In genomic region chr15:54335306-54335705, GRCm38 (mm10) we compare ENCODE assay signal across 25 mouse cellular contexts.
"Had no signal": no experiment of that assay in that cellular context is flagged by ENCODE, and none has a peak within 500 bp of the region (broad histone marks: within the 10 kb centered on the region; RNA-seq: fewer than 3 reads in every experiment).

No protein-coding gene starts in this region.

- H3K4me2 ChIP-seq: heart, embryonic 11.5 days; heart, embryonic 13.5 days; heart, embryonic 15.5 days; hindbrain, embryonic 13.5 days; hindbrain, embryonic 15.5 days; kidney, embryonic 15.5 days; limb, embryonic 13.5 days; limb, embryonic 15.5 days; liver, embryonic 12.5 days had no signal

- H3K36me3 ChIP-seq: heart, embryonic 13.5 days; heart, embryonic 15.5 days; hindbrain, embryonic 13.5 days; hindbrain, embryonic 15.5 days; kidney, embryonic 15.5 days; limb, embryonic 13.5 days; limb, embryonic 15.5 days; liver, embryonic 12.5 days had no signal

- DNase-seq: gastrocnemius, postnatal 14 days; gastrocnemius, postnatal 36 days; heart, adult 18-20 months; heart, postnatal 14 days; heart, postnatal 36 days; kidney, adult 11 months; kidney, adult 2 months; kidney, adult 9 months; kidney, postnatal 14 days; kidney, postnatal 36 days; layer of hippocampus, postnatal 36 days; left cerebral cortex, postnatal 4 days had no signal

- H3K9ac ChIP-seq: heart, embryonic 13.5 days; heart, embryonic 15.5 days; hindbrain, embryonic 13.5 days; hindbrain, embryonic 15.5 days; kidney, embryonic 15.5 days; limb, embryonic 13.5 days; limb, embryonic 15.5 days; liver, embryonic 12.5 days; liver, embryonic 14.5 days had no signal

- H3K27me3 ChIP-seq: heart, embryonic 13.5 days; heart, embryonic 15.5 days; hindbrain, embryonic 13.5 days; hindbrain, embryonic 15.5 days; kidney, embryonic 15.5 days; limb, embryonic 13.5 days; limb, embryonic 15.5 days; liver, embryonic 12.5 days had no signal

- H3K4me3 ChIP-seq: heart, embryonic 13.5 days; heart, embryonic 15.5 days; hindbrain, embryonic 13.5 days; hindbrain, embryonic 15.5 days; kidney, embryonic 15.5 days; limb, embryonic 13.5 days; limb, embryonic 15.5 days; liver, embryonic 12.5 days had no signal

- H3K4me1 ChIP-seq: heart, embryonic 13.5 days; heart, embryonic 15.5 days; hindbrain, embryonic 13.5 days; hindbrain, embryonic 15.5 days; kidney, embryonic 15.5 days; limb, embryonic 13.5 days; limb, embryonic 15.5 days; liver, embryonic 12.5 days had no signal

- H3K9me3 ChIP-seq: heart, embryonic 13.5 days; heart, embryonic 15.5 days; hindbrain, embryonic 13.5 days; hindbrain, embryonic 15.5 days; kidney, embryonic 15.5 days; limb, embryonic 13.5 days; limb, embryonic 15.5 days; liver, embryonic 12.5 days had no signal

- ATAC-seq: hindbrain, postnatal 0 days; intestine, embryonic 16.5 days; liver, embryonic 12.5 days had no signal

- H3K27ac ChIP-seq: heart, embryonic 13.5 days; heart, embryonic 15.5 days; hindbrain, embryonic 13.5 days; hindbrain, embryonic 15.5 days; hindbrain, postnatal 0 days; kidney, embryonic 15.5 days; kidney, postnatal 0 days; limb, embryonic 13.5 days; limb, embryonic 15.5 days; liver, embryonic 12.5 days; liver, embryonic 14.5 days had no signal
